Mouse (Mus musculus): Measurements from ENCODE around the gene Gnai1. TPM values are rescaled to one million over a fixed set of nuclear protein-coding genes. Genes with fewer than 3 reads are reported as not detected.

The Gnai1 gene
- polyA plus RNA-seq, 1 experiment: 1.6 TPM

GRCm38 (mm10) chr5:18323534-18323933, 36.6 kb downstream of the Gnai1 start:
- H3K36me3 ChIP-seq (ENCODE audit: control insufficient read depth, insufficient read depth, low read length): no peaks in the 10 kb centered on the region
- no peak overlapping the region for H3K4me3 ChIP-seq (ENCODE audit: low read depth, low read length)
- no peak for TF ChIP-seq POLR2A (IDR thresholded peaks at IDR 0.05; ENCODE audit: low read depth, low read length)
- no peak for TF ChIP-seq CTCF (IDR thresholded peaks at IDR 0.05; ENCODE audit: extremely low read depth, insufficient read length, insufficient replicate concordance, low read depth, low read length)
- WGBS: 70% methylated on average over 9 of the region's 9 CpGs
- no peaks in the 10 kb centered on the region for H3K27me3 ChIP-seq (ENCODE audit: control insufficient read depth, insufficient read depth, low read length)
- H3K27ac ChIP-seq (ENCODE audit: insufficient read depth, low read depth, low read length): no peak overlapping the region
- no peaks in the 10 kb centered on the region for H3K4me1 ChIP-seq (ENCODE audit: control insufficient read depth, insufficient read depth, insufficient read length, low read length)

GRCm38 (mm10) chr5:18321661-18322060, 38.5 kb downstream of the Gnai1 start:
- TF ChIP-seq POLR2A (IDR thresholded peaks at IDR 0.05; ENCODE audit: low read depth, low read length) (no peak), CTCF (IDR thresholded peaks at IDR 0.05; ENCODE audit: extremely low read depth, insufficient read length, insufficient replicate concordance, low read depth, low read length) (no peak)
- H3K36me3 ChIP-seq (ENCODE audit: control insufficient read depth, insufficient read depth, low read length): no peaks in the 10 kb centered on the region
- 83% methylated on average over 3 of the region's 3 CpGs for WGBS
- H3K27me3 ChIP-seq (ENCODE audit: control insufficient read depth, insufficient read depth, low read length): no peaks in the 10 kb centered on the region
- no peak overlapping the region for H3K27ac ChIP-seq (ENCODE audit: insufficient read depth, low read depth, low read length)
- no peak overlapping the region for H3K4me3 ChIP-seq (ENCODE audit: low read depth, low read length)
- no peaks in the 10 kb centered on the region for H3K4me1 ChIP-seq (ENCODE audit: control insufficient read depth, insufficient read depth, insufficient read length, low read length)

- H3K36me3 ChIP-seq (ENCODE audit: control insufficient read depth, insufficient read depth, low read length): no peaks in the 10 kb centered on the region
- TF ChIP-seq CTCF (IDR thresholded peaks at IDR 0.05; ENCODE audit: extremely low read depth, insufficient read length, insufficient replicate concordance, low read depth, low read length) (no peak), POLR2A (IDR thresholded peaks at IDR 0.05; ENCODE audit: low read depth, low read length) (no peak)
- H3K27ac ChIP-seq (ENCODE audit: insufficient read depth, low read depth, low read length): no peak overlapping the region
- no peak overlapping the region for H3K4me3 ChIP-seq (ENCODE audit: low read depth, low read length)
- no peaks in the 10 kb centered on the region for H3K4me1 ChIP-seq (ENCODE audit: control insufficient read depth, insufficient read depth, insufficient read length, low read length)
- no peaks in the 10 kb centered on the region for H3K27me3 ChIP-seq (ENCODE audit: control insufficient read depth, insufficient read depth, low read length)
- WGBS: 81% methylated on average over 4 of the region's 4 CpGs
These were observed 41.3 kb downstream of the Gnai1 start for GRCm38 (mm10) chr5:18318846-18319245.

- H3K36me3 ChIP-seq (ENCODE audit: control insufficient read depth, insufficient read depth, low read length): no peaks in the 10 kb centered on the region
- H3K27ac ChIP-seq (ENCODE audit: insufficient read depth, low read depth, low read length): no peak overlapping the region
- no peak overlapping the region for H3K4me3 ChIP-seq (ENCODE audit: low read depth, low read length)
- H3K4me1 ChIP-seq (ENCODE audit: control insufficient read depth, insufficient read depth, insufficient read length, low read length): no peaks in the 10 kb centered on the region
- no peaks in the 10 kb centered on the region for H3K27me3 ChIP-seq (ENCODE audit: control insufficient read depth, insufficient read depth, low read length)
- WGBS: 9% methylated on average over 1 of the region's 1 CpGs
- no peak for TF ChIP-seq POLR2A (IDR thresholded peaks at IDR 0.05; ENCODE audit: low read depth, low read length)
- TF ChIP-seq CTCF (IDR thresholded peaks at IDR 0.05; ENCODE audit: extremely low read depth, insufficient read length, insufficient replicate concordance, low read depth, low read length): no peak
These were observed 52.8 kb downstream of the Gnai1 start for GRCm38 (mm10) chr5:18307229-18307804.

GRCm38 (mm10) chr5:18296584-18296983, 63.6 kb downstream of the Gnai1 start:
- Histone ChIP-seq H3K4me1 (ENCODE audit: control insufficient read depth, insufficient read depth, insufficient read length, low read length) (no peaks in the 10 kb centered on the region), H3K27ac (ENCODE audit: insufficient read depth, low read depth, low read length) (no peak overlapping the region), H3K4me3 (ENCODE audit: low read depth, low read length) (no peak overlapping the region), H3K36me3 (ENCODE audit: control insufficient read depth, insufficient read depth, low read length) (no peaks in the 10 kb centered on the region), H3K27me3 (ENCODE audit: control insufficient read depth, insufficient read depth, low read length) (no peaks in the 10 kb centered on the region)
- 62% methylated on average over 2 of the region's 2 CpGs for WGBS
- TF ChIP-seq POLR2A (IDR thresholded peaks at IDR 0.05; ENCODE audit: low read depth, low read length) (no peak), CTCF (IDR thresholded peaks at IDR 0.05; ENCODE audit: extremely low read depth, insufficient read length, insufficient replicate concordance, low read depth, low read length) (no peak)

GRCm38 (mm10) chr5:18292744-18293143, 67.4 kb downstream of the Gnai1 start:
- no peaks in the 10 kb centered on the region for H3K36me3 ChIP-seq (ENCODE audit: control insufficient read depth, insufficient read depth, low read length)
- TF ChIP-seq POLR2A (IDR thresholded peaks at IDR 0.05; ENCODE audit: low read depth, low read length) (no peak), CTCF (IDR thresholded peaks at IDR 0.05; ENCODE audit: extremely low read depth, insufficient read length, insufficient replicate concordance, low read depth, low read length) (no peak)
- WGBS: 80% methylated on average over 5 of the region's 5 CpGs
- H3K27ac ChIP-seq (ENCODE audit: insufficient read depth, low read depth, low read length): no peak overlapping the region
- no peaks in the 10 kb centered on the region for H3K27me3 ChIP-seq (ENCODE audit: control insufficient read depth, insufficient read depth, low read length)
- no peak overlapping the region for H3K4me3 ChIP-seq (ENCODE audit: low read depth, low read length)
- no peaks in the 10 kb centered on the region for H3K4me1 ChIP-seq (ENCODE audit: control insufficient read depth, insufficient read depth, insufficient read length, low read length)

- H3K36me3 ChIP-seq (ENCODE audit: control insufficient read depth, insufficient read depth, low read length): no peaks in the 10 kb centered on the region
- WGBS: 82% methylated on average over 4 of the region's 4 CpGs
- H3K4me1 ChIP-seq (ENCODE audit: control insufficient read depth, insufficient read depth, insufficient read length, low read length): no peaks in the 10 kb centered on the region
- no peak overlapping the region for H3K27ac ChIP-seq (ENCODE audit: insufficient read depth, low read depth, low read length)
- TF ChIP-seq CTCF (IDR thresholded peaks at IDR 0.05; ENCODE audit: extremely low read depth, insufficient read length, insufficient replicate concordance, low read depth, low read length) (no peak), POLR2A (IDR thresholded peaks at IDR 0.05; ENCODE audit: low read depth, low read length) (no peak)
- no peaks in the 10 kb centered on the region for H3K27me3 ChIP-seq (ENCODE audit: control insufficient read depth, insufficient read depth, low read length)
- H3K4me3 ChIP-seq (ENCODE audit: low read depth, low read length): no peak overlapping the region
These were observed 70.6 kb downstream of the Gnai1 start for GRCm38 (mm10) chr5:18289530-18289929.
